7 mouse cellular contexts compared by ENCODE assay signal in genomic region chr7:116246696-116247376, GRCm38 (mm10).
DNase-seq lines count a peak whose midpoint lies in the region; ATAC-seq and TF ChIP-seq lines count a peak whose summit lies in the region.

No protein-coding gene starts in this region.

- DNase-seq in lung, postnatal 0 days (ENCODE audit: low spot score) = no peak
- DNase-seq in lung, postnatal 14 days = no peak
- DNase-seq in limb, embryonic 10.5 days (ENCODE audit: low spot score) = peak; percentile 48
- DNase-seq in retina, postnatal 1 day = no peak
- DNase-seq in layer of hippocampus, adult 8-10 months (ENCODE audit: low spot score in 2 of 2) = no peak

- H3K36me3 ChIP-seq in lung, postnatal 0 days (ENCODE audit: insufficient read depth, low read length) = no peaks in the 10 kb centered on the region
- H3K36me3 ChIP-seq in embryonic facial prominence, embryonic 15.5 days = no peaks in the 10 kb centered on the region
- no peaks in the 10 kb centered on the region for H3K36me3 ChIP-seq in limb, embryonic 10.5 days
- no peaks in the 10 kb centered on the region for H3K36me3 ChIP-seq in stomach, embryonic 15.5 days

- no peaks in the 10 kb centered on the region for H3K9me3 ChIP-seq in lung, postnatal 0 days (ENCODE audit: low read length)
- H3K9me3 ChIP-seq in embryonic facial prominence, embryonic 15.5 days (replicated peaks) = no peaks in the 10 kb centered on the region
- no peaks in the 10 kb centered on the region for H3K9me3 ChIP-seq in limb, embryonic 10.5 days (replicated peaks)
- no peaks in the 10 kb centered on the region for H3K9me3 ChIP-seq in stomach, embryonic 15.5 days

- no peak overlapping the region for H3K9ac ChIP-seq in lung, postnatal 0 days (replicated peaks; ENCODE audit: low read depth)
- H3K9ac ChIP-seq in embryonic facial prominence, embryonic 15.5 days = no peak overlapping the region
- no peak overlapping the region for H3K9ac ChIP-seq in stomach, embryonic 15.5 days

- 16% methylated on average over 13 of the region's 15 CpGs for WGBS in lung, postnatal 0 days
- WGBS in embryonic facial prominence, embryonic 15.5 days = 22% methylated on average over 15 of the region's 15 CpGs
- WGBS in limb, embryonic 10.5 days = 36% methylated on average over 15 of the region's 15 CpGs
- 32% methylated on average over 15 of the region's 15 CpGs for WGBS in stomach, embryonic 15.5 days

- H3K4me2 ChIP-seq in lung, postnatal 0 days (replicated peaks; ENCODE audit: low read depth, low read length) = peak overlapping the region; percentile 36
- H3K4me2 ChIP-seq in embryonic facial prominence, embryonic 15.5 days (replicated peaks) = peak overlapping the region; percentile 37
- H3K4me2 ChIP-seq in stomach, embryonic 15.5 days = peak overlapping the region; percentile 14; the same call in 1 of the 2 replicates

- H3K27me3 ChIP-seq in lung, postnatal 0 days (replicated peaks; ENCODE audit: insufficient read depth, low read length) = no peaks in the 10 kb centered on the region
- H3K27me3 ChIP-seq in embryonic facial prominence, embryonic 15.5 days = no peaks in the 10 kb centered on the region; the same call in 1 of the 2 replicates
- H3K27me3 ChIP-seq in limb, embryonic 10.5 days (ENCODE audit: low read depth, poor library complexity, severe bottlenecking) = 0 out of 2 replicates have a peak, but pooled peaks cover 3% of the 10 kb centered on the region
- no peaks in the 10 kb centered on the region for H3K27me3 ChIP-seq in stomach, embryonic 15.5 days (replicated peaks)

- H3K27ac ChIP-seq in lung, postnatal 0 days (ENCODE audit: low read length) = no peak overlapping the region
- 0 out of 2 replicates have a peak overlapping the region, but pooled peaks have one; percentile 12 for H3K27ac ChIP-seq in embryonic facial prominence, embryonic 15.5 days (replicated peaks)
- peak overlapping the region; percentile 25; the same call in 1 of the 2 replicates for H3K27ac ChIP-seq in limb, embryonic 10.5 days
- H3K27ac ChIP-seq in stomach, embryonic 15.5 days = no peak overlapping the region

- H3K4me1 ChIP-seq in lung, postnatal 0 days (ENCODE audit: insufficient read depth, low read depth, low read length) = no peaks in the 10 kb centered on the region
- H3K4me1 ChIP-seq in embryonic facial prominence, embryonic 15.5 days = peaks cover 24% of the 10 kb centered on the region
- peaks cover 29% of the 10 kb centered on the region for H3K4me1 ChIP-seq in limb, embryonic 10.5 days
- H3K4me1 ChIP-seq in stomach, embryonic 15.5 days = peaks cover 9% of the 10 kb centered on the region; the same call in 1 of the 2 replicates

- no peak overlapping the region for H3K4me3 ChIP-seq in lung, postnatal 0 days (ENCODE audit: low read depth, low read length)
- peak overlapping the region; percentile 10; the same call in 1 of the 2 replicates for H3K4me3 ChIP-seq in embryonic facial prominence, embryonic 15.5 days (replicated peaks)
- peak overlapping the region; percentile 18 for H3K4me3 ChIP-seq in limb, embryonic 10.5 days
- H3K4me3 ChIP-seq in stomach, embryonic 15.5 days (replicated peaks) = no peak overlapping the region

- TF ChIP-seq EP300 in lung, postnatal 0 days (IDR thresholded peaks at IDR 0.05) = no peak

- no peak for ATAC-seq in lung, postnatal 0 days
- peak; percentile 8; the same call in 1 of the 2 replicates for ATAC-seq in embryonic facial prominence, embryonic 15.5 days (ENCODE audit: insufficient number of reproducible peaks, low FRiP score, low TSS enrichment, low read depth)
- ATAC-seq in stomach, embryonic 15.5 days (ENCODE audit: insufficient read depth, low FRiP score, low read depth) = no peak

- TF ChIP-seq CTCF in lung, postnatal 0 days (IDR thresholded peaks at IDR 0.05) = no peak

Comparison
In these comparisons a context has a peak if more than half of its experiments do, and no peak if none do; other contexts are left out.
1. H3K27ac ChIP-seq: peak in embryonic facial prominence, embryonic 15.5 days (single experiment) and limb, embryonic 10.5 days (single experiment); none in lung, postnatal 0 days (single experiment) and stomach, embryonic 15.5 days (single experiment).
2. H3K4me3 ChIP-seq: peak in embryonic facial prominence, embryonic 15.5 days (single experiment) and limb, embryonic 10.5 days (single experiment); none in lung, postnatal 0 days (single experiment) and stomach, embryonic 15.5 days (single experiment).
3. Peak in every context shown above with its lines, with median percentiles within 50 percentile points of each other: H3K4me2 ChIP-seq.